Mouse (Mus musculus): ENCODE data around the gene Prkag1.
"Not testable (repeated sequence)": the region's sequence is repeated elsewhere in the genome, so short reads cannot be mapped to it uniquely, and the experiment has no call there.

Prkag1 gene

GRCm38 (mm10) chr15:98823434-98823833 is 7.9 kb downstream of the Prkag1 start:
- DNase-seq (ENCODE audit: low read depth): no peak

GRCm38 (mm10) chr15:98822147-98822546 is 9.2 kb downstream of the Prkag1 start:
- no peak for DNase-seq (ENCODE audit: low read depth)

DNA sequence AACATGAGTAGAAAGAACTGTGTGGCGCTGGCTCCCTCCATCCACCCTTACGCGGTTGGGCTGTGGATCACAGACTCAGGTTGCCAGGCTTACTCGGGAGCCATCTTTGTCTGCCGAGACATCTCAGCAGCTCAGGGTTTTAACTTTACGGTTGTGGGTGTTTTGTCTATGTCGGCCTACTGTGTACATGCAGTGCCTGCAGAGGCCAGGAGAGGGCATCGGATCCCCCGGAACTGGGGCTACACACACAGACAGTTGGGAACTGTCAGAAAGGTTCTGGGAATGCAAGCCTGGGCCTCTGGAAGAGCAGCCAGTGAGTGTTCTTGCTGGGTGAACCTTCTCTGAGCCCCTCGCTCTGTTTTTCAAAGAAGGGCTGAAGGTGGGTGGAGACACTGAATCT is 9.9 kb downstream of the Prkag1 start:
- DNase-seq (ENCODE audit: low read depth): no peak

DNA sequence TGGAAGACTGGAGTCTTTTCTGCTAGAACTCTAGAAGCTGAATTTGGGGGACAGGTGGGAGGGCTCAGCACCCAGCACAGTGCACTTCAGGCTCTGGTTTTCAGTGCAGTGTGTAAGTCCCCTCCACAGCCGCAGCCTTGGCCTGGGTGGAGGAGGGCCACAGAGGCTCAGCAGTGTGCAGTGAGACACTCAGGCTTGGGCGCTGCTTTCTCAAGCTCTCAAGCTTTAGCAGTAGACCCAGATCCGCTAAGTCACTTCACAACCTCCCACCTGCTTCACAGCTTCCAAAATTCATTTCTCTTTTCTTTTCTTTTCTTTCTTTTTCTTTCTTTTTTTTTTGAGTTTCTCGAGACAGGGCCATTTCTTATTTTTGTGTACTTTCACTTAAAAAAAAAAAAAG is 10.4 kb downstream of the Prkag1 start:
- DNase-seq (ENCODE audit: low read depth): no peak

GRCm38 (mm10) chr15:98818171-98818570 is 13.2 kb downstream of the Prkag1 start:
- no peak for DNase-seq (ENCODE audit: low read depth)

- no peak for DNase-seq (ENCODE audit: low read depth)
Measured at GRCm38 (mm10) chr15:98812741-98813424, 18.4 kb downstream of the Prkag1 start.

DNA sequence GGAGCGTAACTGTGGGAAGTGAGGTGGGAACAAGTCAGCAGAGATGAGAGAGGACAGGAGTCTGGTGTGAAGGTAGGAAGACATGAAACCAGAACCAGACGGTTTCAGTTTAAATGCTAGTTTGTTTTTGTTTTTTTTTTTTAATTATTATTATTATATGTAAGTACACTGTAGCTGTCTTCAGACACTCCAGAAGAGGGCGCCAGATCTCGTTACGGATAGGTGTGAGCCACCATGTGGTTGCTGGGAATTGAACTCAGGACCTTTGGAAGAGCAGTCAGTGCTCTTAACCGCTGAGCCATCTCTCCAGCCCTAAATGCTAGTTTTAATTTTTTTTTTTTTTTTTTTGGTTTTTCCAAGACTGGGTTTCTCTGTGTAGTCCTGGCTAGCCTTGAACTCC is 21.1 kb downstream of the Prkag1 start:
- DNase-seq (ENCODE audit: low read depth): not testable (repeated sequence)

DNA sequence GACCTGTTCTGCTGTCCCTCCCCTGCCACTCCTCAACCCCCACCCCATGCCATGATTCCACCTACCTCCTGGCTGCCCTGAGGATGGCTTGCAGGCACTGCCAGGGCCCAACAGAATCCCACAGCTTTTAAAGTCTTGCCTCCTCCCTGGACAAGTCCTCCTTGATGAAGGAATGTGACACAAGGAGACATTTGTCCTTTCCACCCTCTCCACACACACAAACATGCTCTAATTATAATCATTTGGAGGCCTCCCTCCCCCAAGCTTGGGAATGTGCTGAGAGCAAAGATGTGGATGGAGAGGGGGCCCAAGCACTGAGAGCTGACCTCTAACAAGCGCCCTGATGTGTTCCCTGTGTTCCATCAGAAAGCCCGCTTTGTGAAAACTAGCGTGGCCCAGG is 21.9 kb downstream of the Prkag1 start, which contains the start of gene Ddn:
TSS of gene Ddn (minus strand) at position 101 of the 400 bp plus-strand sequence.
- no peak for DNase-seq (ENCODE audit: low read depth)

DNA sequence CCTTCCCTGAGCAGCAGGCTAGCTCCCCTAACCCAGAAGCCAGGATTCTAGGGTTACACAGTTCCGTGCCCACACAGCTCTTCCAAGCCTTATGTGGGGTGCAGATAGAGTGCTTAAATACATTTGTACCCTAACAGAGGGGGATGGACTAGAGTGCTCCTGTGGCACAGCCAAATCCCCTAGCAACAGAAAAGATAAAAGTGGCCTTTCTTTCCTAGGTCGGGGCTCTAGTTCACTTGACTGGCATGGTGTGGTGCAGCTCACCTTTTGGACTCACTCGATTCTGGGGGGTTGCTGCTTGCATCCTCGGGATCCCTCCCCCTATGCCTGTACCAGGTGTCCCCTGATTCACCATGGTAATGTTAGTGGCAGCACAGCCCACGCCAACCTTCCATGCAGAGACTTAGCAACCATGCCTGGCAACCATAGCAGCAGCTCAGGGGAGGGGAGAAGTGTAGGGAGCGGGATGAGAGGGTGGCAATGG is 22.6 kb downstream of the Prkag1 start:
- DNase-seq (ENCODE audit: low read depth): no peak

DNA sequence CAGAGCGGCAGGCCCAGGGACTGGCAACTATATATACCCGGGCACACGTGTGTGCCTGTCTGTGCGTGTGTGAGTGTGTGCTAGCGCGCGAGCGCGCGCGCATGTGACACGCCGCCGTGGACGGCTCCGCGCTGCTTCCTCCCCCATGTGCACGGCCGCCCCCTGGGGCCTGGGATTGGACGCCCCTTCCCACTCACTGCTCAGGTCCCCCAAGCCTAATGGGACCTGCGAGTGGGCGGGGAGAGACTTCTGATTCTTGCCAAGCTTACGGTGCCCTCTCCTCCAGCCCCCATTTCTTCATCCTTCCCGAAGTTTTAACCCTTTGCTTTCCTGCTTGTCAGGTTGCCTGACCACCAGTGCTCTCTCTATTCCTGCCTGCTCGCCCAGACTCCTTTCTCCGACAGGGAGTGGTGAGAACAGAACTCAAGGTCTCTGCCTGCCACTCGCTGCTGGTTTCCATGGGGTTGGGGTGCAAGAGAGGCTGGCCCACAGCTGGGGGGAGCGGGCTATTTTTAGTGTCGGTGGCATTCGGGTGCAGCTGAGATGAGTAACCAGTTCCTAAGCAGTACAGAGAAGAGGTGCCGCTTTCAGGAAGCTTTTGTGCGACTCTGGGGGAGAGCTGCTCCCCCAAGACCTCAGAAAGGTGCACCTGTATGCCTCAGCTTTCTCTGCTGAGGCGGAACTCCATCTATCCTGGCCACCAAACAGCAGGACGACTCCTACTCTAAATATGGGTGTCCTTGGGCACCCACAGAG is 23.2 kb downstream of the Prkag1 start:
- no peak for DNase-seq (ENCODE audit: low read depth)

- DNase-seq (ENCODE audit: low read depth): no peak
Measured at GRCm38 (mm10) chr15:98806809-98807770, 24.2 kb downstream of the Prkag1 start.

- no peak for DNase-seq (ENCODE audit: low read depth)
Measured at GRCm38 (mm10) chr15:98806071-98806808, 25.1 kb downstream of the Prkag1 start.

GRCm38 (mm10) chr15:98805324-98806040 is 25.8 kb downstream of the Prkag1 start:
- DNase-seq (ENCODE audit: low read depth): no peak

GRCm38 (mm10) chr15:98804054-98804453 is 27.3 kb downstream of the Prkag1 start:
- DNase-seq (ENCODE audit: low read depth): no peak

GRCm38 (mm10) chr15:98802926-98803325 is 28.4 kb downstream of the Prkag1 start:
- no peak for DNase-seq (ENCODE audit: low read depth)

DNA sequence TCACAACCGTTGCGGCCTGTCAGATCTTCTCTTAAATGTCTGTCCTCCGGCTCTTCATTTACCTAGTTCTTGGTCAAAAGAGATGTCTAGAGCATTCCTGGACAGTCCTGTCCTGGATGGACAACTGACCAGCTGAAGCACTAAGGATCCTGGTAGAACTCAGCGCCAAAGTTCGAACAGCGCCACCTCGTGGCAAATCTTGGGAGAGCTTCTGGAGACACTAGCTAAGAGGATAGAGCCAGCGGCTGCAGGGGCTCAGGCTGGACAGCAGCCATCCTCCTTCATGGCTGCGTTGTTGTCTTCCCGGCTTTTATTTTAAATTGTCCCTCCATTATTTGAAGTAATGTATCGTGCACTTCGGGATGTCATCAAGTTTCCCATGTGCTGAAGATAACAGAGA is 31.9 kb downstream of the Prkag1 start:
- no peak for DNase-seq (ENCODE audit: low read depth)

DNA sequence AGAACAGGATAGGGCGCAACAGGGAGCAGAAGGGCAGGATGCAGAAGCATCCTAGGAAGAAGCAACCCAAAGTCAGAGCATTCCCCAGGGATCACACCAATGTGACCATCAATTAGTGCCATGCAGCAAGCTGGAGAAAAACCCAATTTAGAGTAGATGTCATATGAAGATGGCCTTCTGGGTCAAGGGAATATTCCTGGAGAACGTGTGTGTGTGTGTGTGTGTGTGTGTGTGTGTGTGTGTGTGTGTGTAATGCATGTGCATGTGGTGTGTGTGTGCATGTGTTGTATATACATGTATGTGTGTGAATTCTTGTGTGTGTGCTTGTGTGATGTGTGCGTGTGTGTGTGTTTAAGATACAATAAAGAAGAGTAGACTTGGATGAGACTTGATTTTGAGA is 32.4 kb downstream of the Prkag1 start:
- no peak for DNase-seq (ENCODE audit: low read depth)

- DNase-seq (ENCODE audit: low read depth): no peak
Measured at GRCm38 (mm10) chr15:98797835-98798492, 33.4 kb downstream of the Prkag1 start.

GRCm38 (mm10) chr15:98796803-98797595 is 34.3 kb downstream of the Prkag1 start:
- no peak for DNase-seq (ENCODE audit: low read depth)

Data from fibroblast of lung, adult 2 months (primary cell).